Mouse (Mus musculus): ENCODE results near the gene Ssx2ip. TPM values are rescaled to one million over a fixed set of nuclear protein-coding genes. Genes with fewer than 3 reads are reported as not detected.

Ssx2ip gene
- polyA plus RNA-seq, 1 experiment from 2014 or later = 18.9 TPM

- Histone ChIP-seq H3K4me1 (ENCODE audit: control insufficient read depth, insufficient read depth, low read length) (no peaks in the 10 kb centered on the region), H3K9me3 (ENCODE audit: control insufficient read depth, low read length) (no peaks in the 10 kb centered on the region), H3K4me3 (replicated peaks; ENCODE audit: low read depth, low read length) (no peak overlapping the region), H3K36me3 (ENCODE audit: control insufficient read depth, insufficient read depth, low read length) (no peaks in the 10 kb centered on the region), H3K9ac (replicated peaks; ENCODE audit: low read length) (no peak overlapping the region), H3K27ac (replicated peaks; ENCODE audit: low read depth, low read length) (no peak overlapping the region), H3K4me2 (ENCODE audit: low read length) (no peak overlapping the region), H3K27me3 (ENCODE audit: control insufficient read depth, insufficient read depth, low read length) (no peaks in the 10 kb centered on the region)
- DNase-seq (no peak), ATAC-seq (ENCODE audit: low FRiP score, low TSS enrichment) (no peak)
- WGBS = 78% methylated on average over 2 of the region's 2 CpGs
Observed at GRCm38 (mm10) chr3:146469226-146469625, 64.8 kb downstream of the Ssx2ip start.

DNA sequence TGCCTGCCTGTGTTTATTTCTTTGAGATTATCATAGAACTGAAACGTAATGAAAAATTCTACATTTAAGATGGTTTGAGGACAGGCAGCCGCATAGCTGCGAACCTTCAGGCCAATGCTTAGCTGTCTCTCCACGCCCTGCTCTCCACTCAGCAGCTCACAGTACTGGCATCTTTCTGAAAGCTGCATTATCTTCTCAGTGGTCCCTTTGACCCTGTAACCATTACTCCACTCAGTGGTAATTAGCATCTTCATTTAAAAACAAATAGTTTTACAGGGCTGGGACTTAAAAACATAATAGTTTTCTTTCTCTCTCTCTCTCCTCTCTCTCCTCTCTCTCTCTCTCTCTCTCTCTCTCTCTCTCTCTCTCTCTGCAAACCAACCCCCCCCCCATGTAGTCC is 68.2 kb downstream of the Ssx2ip start:
- Histone ChIP-seq H3K27ac (replicated peaks; ENCODE audit: low read depth, low read length) (no peak overlapping the region), H3K4me1 (ENCODE audit: control insufficient read depth, insufficient read depth, low read length) (no peaks in the 10 kb centered on the region), H3K4me3 (replicated peaks; ENCODE audit: low read depth, low read length) (no peak overlapping the region), H3K4me2 (ENCODE audit: low read length) (no peak overlapping the region), H3K36me3 (ENCODE audit: control insufficient read depth, insufficient read depth, low read length) (no peaks in the 10 kb centered on the region), H3K9ac (replicated peaks; ENCODE audit: low read length) (no peak overlapping the region), H3K27me3 (ENCODE audit: control insufficient read depth, insufficient read depth, low read length) (no peaks in the 10 kb centered on the region), H3K9me3 (ENCODE audit: control insufficient read depth, low read length) (no peaks in the 10 kb centered on the region)
- 74% methylated on average over 4 of the region's 4 CpGs for WGBS
- no peak for DNase-seq
- ATAC-seq (ENCODE audit: low FRiP score, low TSS enrichment) = no peak

GRCm38 (mm10) chr3:146473741-146474140 is 69.3 kb downstream of the Ssx2ip start:
- H3K4me3 ChIP-seq (replicated peaks; ENCODE audit: low read depth, low read length) = no peak overlapping the region

GRCm38 (mm10) chr3:146474428-146474827 is 70.0 kb downstream of the Ssx2ip start:
- Histone ChIP-seq H3K36me3 (ENCODE audit: control insufficient read depth, insufficient read depth, low read length) (no peaks in the 10 kb centered on the region), H3K9me3 (ENCODE audit: control insufficient read depth, low read length) (no peaks in the 10 kb centered on the region), H3K4me2 (ENCODE audit: low read length) (no peak overlapping the region), H3K9ac (replicated peaks; ENCODE audit: low read length) (no peak overlapping the region), H3K4me3 (replicated peaks; ENCODE audit: low read depth, low read length) (no peak overlapping the region), H3K27ac (replicated peaks; ENCODE audit: low read depth, low read length) (no peak overlapping the region), H3K4me1 (ENCODE audit: control insufficient read depth, insufficient read depth, low read length) (no peaks in the 10 kb centered on the region), H3K27me3 (ENCODE audit: control insufficient read depth, insufficient read depth, low read length) (no peaks in the 10 kb centered on the region)
- ATAC-seq (ENCODE audit: low FRiP score, low TSS enrichment) (no peak), DNase-seq (no peak)
- WGBS = 93% methylated on average over 3 of the region's 3 CpGs

More at GRCm38 (mm10) chr3:146473741-146474140, 69.3 kb downstream of the Ssx2ip start:
- DNase-seq (no peak), ATAC-seq (ENCODE audit: low FRiP score, low TSS enrichment) (no peak)
- H3K27ac ChIP-seq (replicated peaks; ENCODE audit: low read depth, low read length) = no peak overlapping the region
- H3K36me3 ChIP-seq (ENCODE audit: control insufficient read depth, insufficient read depth, low read length) = no peaks in the 10 kb centered on the region
- H3K4me2 ChIP-seq (ENCODE audit: low read length) = no peak overlapping the region
- no peaks in the 10 kb centered on the region for H3K9me3 ChIP-seq (ENCODE audit: control insufficient read depth, low read length)
- no peak overlapping the region for H3K9ac ChIP-seq (replicated peaks; ENCODE audit: low read length)
- no peaks in the 10 kb centered on the region for H3K4me1 ChIP-seq (ENCODE audit: control insufficient read depth, insufficient read depth, low read length)
- no peaks in the 10 kb centered on the region for H3K27me3 ChIP-seq (ENCODE audit: control insufficient read depth, insufficient read depth, low read length)

GRCm38 (mm10) chr3:146482044-146482443 is 77.6 kb downstream of the Ssx2ip start:
- H3K4me3 ChIP-seq (replicated peaks; ENCODE audit: low read depth, low read length) = no peak overlapping the region

DNA sequence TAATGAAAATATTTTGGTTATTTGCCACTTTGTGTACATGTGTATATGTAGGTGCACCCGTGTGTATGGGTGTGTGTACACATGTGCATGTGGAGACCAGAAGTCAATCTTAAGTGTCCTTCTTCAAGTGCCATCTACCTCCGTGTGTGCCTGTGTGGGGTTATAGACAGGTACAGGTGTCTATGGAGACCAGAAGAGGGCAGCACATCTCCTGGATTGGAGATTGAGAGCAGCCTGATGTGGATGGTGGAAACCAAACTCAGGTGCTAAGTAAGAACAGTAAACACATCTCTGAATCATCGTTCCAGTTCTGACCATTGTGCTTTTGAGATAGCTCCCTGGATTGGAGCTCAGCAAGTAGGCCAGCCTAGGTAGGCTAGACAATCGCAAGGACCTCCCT is 82.0 kb downstream of the Ssx2ip start:
- H3K27ac ChIP-seq (replicated peaks; ENCODE audit: low read depth, low read length) = no peak overlapping the region
- H3K27me3 ChIP-seq (ENCODE audit: control insufficient read depth, insufficient read depth, low read length) = no peaks in the 10 kb centered on the region
- H3K4me2 ChIP-seq (ENCODE audit: low read length) = no peak overlapping the region
- H3K9me3 ChIP-seq (ENCODE audit: control insufficient read depth, low read length) = no peaks in the 10 kb centered on the region
- ATAC-seq (ENCODE audit: low FRiP score, low TSS enrichment) (no peak), DNase-seq (no peak)
- WGBS = 81% methylated on average over 4 of the region's 4 CpGs
- H3K4me3 ChIP-seq (replicated peaks; ENCODE audit: low read depth, low read length) = no peak overlapping the region
- H3K4me1 ChIP-seq (ENCODE audit: control insufficient read depth, insufficient read depth, low read length) = no peaks in the 10 kb centered on the region
- no peak overlapping the region for H3K9ac ChIP-seq (replicated peaks; ENCODE audit: low read length)
- H3K36me3 ChIP-seq (ENCODE audit: control insufficient read depth, insufficient read depth, low read length) = no peaks in the 10 kb centered on the region

More at GRCm38 (mm10) chr3:146482044-146482443, 77.6 kb downstream of the Ssx2ip start:
- no peak overlapping the region for H3K4me2 ChIP-seq (ENCODE audit: low read length)
- H3K36me3 ChIP-seq (ENCODE audit: control insufficient read depth, insufficient read depth, low read length) = no peaks in the 10 kb centered on the region
- 73% methylated on average over 2 of the region's 2 CpGs for WGBS
- no peaks in the 10 kb centered on the region for H3K27me3 ChIP-seq (ENCODE audit: control insufficient read depth, insufficient read depth, low read length)
- no peaks in the 10 kb centered on the region for H3K9me3 ChIP-seq (ENCODE audit: control insufficient read depth, low read length)
- H3K27ac ChIP-seq (replicated peaks; ENCODE audit: low read depth, low read length) = no peak overlapping the region
- ATAC-seq (ENCODE audit: low FRiP score, low TSS enrichment) (no peak), DNase-seq (no peak)
- no peaks in the 10 kb centered on the region for H3K4me1 ChIP-seq (ENCODE audit: control insufficient read depth, insufficient read depth, low read length)
- H3K9ac ChIP-seq (replicated peaks; ENCODE audit: low read length) = no peak overlapping the region

Small RNA genes within 50 kb of the gene (microRNA-seq; reads per million reads assigned to microRNA genes)
- gene Gm22901 = not detected

Other genes with a start within 250 kb of the Ssx2ip start
- 0.58 TPM in 1 of 2 replicates, not detected in the other for gene Lpar3, start 183.7 kb upstream of the Ssx2ip start, polyA plus RNA-seq (2014; fragmentation: Nextera tagmentation; extraction: Ambion mirVana)
- 3.0 and 3.8 TPM in 2 replicates for gene Ctbs, start 45.2 kb downstream of the Ssx2ip start, polyA plus RNA-seq (2014; fragmentation: Nextera tagmentation; extraction: Ambion mirVana)
- gene Spata1, start 95.1 kb downstream of the Ssx2ip start, polyA plus RNA-seq (2014; fragmentation: Nextera tagmentation; extraction: Ambion mirVana) = 3.1 and 4.6 TPM in 2 replicates
- gene Gng5, start 95.2 kb downstream of the Ssx2ip start, polyA plus RNA-seq (2014; fragmentation: Nextera tagmentation; extraction: Ambion mirVana) = 333 and 390 TPM in 2 replicates
- gene Rpf1, start 116.8 kb downstream of the Ssx2ip start, polyA plus RNA-seq (2014; fragmentation: Nextera tagmentation; extraction: Ambion mirVana) = 46.1 and 49.4 TPM in 2 replicates
- not detected in 2 replicates for gene Uox, start 165.8 kb downstream of the Ssx2ip start, polyA plus RNA-seq (2014; fragmentation: Nextera tagmentation; extraction: Ambion mirVana)
- not detected in 2 replicates for gene Dnase2b, start 211.0 kb downstream of the Ssx2ip start, polyA plus RNA-seq (2014; fragmentation: Nextera tagmentation; extraction: Ambion mirVana)
- not detected in 2 replicates for gene 4930503B20Rik, start 246.7 kb downstream of the Ssx2ip start, polyA plus RNA-seq (2014; fragmentation: Nextera tagmentation; extraction: Ambion mirVana)